Mouse (Mus musculus) MN1 (cell line): ENCODE data around the gene Olfr803.

Experiments used
- DNase-seq: peaks from one replicate; pipeline ENCODE4 v3.0.0-alpha.2; 2016; ENCODE audit warnings: low spot score

Gene Olfr803

GRCm38 (mm10) chr10:129694186-129694585 is at the start of gene Olfr803:
Olfr803 (minus strand) TSS chr10:129694286.
- no peak for DNase-seq

GRCm38 (mm10) chr10:129741821-129742220 is 47.7 kb upstream of the Olfr803 start, which contains the start of gene Olfr806:
Olfr806 (minus strand) TSS chr10:129741921.
- DNase-seq, result no peak

DNA sequence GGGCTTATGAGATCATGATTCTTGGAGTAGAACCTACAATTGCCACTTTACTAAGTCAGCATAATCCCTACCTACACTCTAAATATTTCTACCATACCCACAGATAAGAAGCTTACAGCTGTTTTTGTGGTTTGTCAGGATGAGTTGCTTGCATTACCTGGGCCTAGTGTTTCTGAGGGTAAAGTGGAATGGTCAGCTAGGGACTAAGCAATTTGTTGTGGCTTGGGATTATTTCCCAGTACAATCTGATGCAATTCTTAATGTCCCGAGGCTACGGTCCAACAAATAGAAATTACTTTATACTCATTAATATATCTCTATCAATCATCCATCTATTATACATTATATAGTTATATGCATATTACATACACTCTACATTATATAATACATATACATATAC is 35.2 kb upstream of the Olfr803 start, which contains the start of gene Olfr805:
TSS of gene Olfr805 (minus strand) at position 101 of the 400 bp plus-strand sequence.
- DNase-seq, result no peak

DNA sequence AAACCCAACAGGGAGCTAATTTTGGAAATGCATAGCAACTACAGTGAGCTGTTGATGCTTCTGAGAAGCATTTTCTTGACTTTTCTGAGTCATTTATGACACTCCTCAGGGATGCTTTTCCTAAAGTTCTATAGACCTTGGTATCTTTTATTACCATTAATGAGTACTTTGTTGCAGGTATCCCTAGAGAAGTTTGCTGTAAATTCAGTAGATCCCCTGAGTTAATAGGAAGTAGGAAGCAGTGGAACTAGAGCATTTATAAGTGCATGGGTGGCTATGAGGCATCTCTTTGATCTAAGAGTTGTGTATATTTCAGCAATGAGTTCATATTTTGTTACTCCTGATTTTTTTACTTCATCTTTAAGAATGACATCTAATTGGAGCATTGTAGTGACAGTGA is 8.8 kb upstream of the Olfr803 start, which contains the start of gene Olfr804:
TSS of gene Olfr804 (plus strand) at position 301 of the 400 bp plus-strand sequence.
- DNase-seq, result no peak

GRCm38 (mm10) chr10:129688069-129688468 is 6.0 kb downstream of the Olfr803 start, which contains the start of gene Olfr802:
Olfr802 (minus strand) TSS chr10:129688169.
- no peak for DNase-seq

DNA sequence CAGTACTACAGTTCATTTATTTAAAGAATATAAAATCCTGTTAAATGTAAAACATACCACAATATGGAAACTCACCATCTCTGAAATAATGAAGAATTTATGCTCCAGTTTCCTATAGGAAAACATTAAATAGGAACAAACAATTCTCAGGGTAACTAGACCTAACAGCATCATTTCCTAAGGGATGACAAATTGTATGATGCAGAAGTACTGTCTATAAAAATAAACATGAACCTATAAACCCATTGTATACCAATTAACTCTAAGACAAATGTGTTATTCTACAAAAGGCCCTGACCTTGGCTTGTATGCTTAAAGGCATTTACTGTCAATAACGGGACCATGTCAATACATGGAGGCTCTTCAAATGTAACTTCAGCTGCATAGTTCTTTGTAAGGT is 20.3 kb downstream of the Olfr803 start, which contains the start of gene Olfr801:
TSS of gene Olfr801 (minus strand) at position 101 of the 400 bp plus-strand sequence.
- DNase-seq, result no peak

- DNase-seq, result no peak
Observed at GRCm38 (mm10) chr10:129657394-129657793, 36.7 kb downstream of the Olfr803 start, which contains the start of gene Olfr800. Olfr800 (plus strand) TSS chr10:129657694.

GRCm38 (mm10) chr10:129651763-129652162 is 42.3 kb downstream of the Olfr803 start:
- DNase-seq, result no peak
